Mouse (Mus musculus) liver, embryonic 11.5 days (tissue): ENCODE data around the gene Tenm2. TPM values are rescaled to one million over a fixed set of nuclear protein-coding genes. Genes with fewer than 3 reads are reported as not detected.

Experiments used
- ATAC-seq: fragments of 200-750 bp; cut with Nextera tagmentation; replicated peaks from 2 replicates; pipeline ENCODE4 v1.8.0; 2017; ENCODE audit warnings: moderate number of reproducible peaks, mild to moderate bottlenecking, moderate TSS enrichment, moderate library complexity; ENCODE audit not compliant: low FRiP score
- DNase-seq: peaks from one replicate; pipeline ENCODE4 v3.0.0-alpha.2; 2017; ENCODE audit warnings: low spot score
- H3K27ac ChIP-seq: fragments of 300-500 bp; sonication (generic); 2 replicates; pipeline ENCODE4 v1.5.1; 2014; ENCODE audit warnings: mild to moderate bottlenecking, low read depth, low read length, control low read depth
- H3K27me3 ChIP-seq: fragments of 300-500 bp; sonication (generic); replicated peaks from 2 replicates; pipeline ENCODE4 v1.6.1; 2014; ENCODE audit warnings: low read length, mixed read lengths; ENCODE audit not compliant: control insufficient read depth, insufficient read depth
- H3K36me3 ChIP-seq: fragments of 300-500 bp; sonication (generic); 2 replicates; pipeline ENCODE4 v1.6.1; 2014; ENCODE audit warnings: mild to moderate bottlenecking, low read length, moderate library complexity, mixed read lengths; ENCODE audit not compliant: control insufficient read depth, insufficient read depth
- H3K4me1 ChIP-seq: fragments of 300-500 bp; sonication (generic); replicated peaks from 2 replicates; pipeline ENCODE4 v1.6.1; 2014; ENCODE audit warnings: low read length, mixed read lengths; ENCODE audit not compliant: control insufficient read depth, insufficient read depth
- H3K4me2 ChIP-seq: fragments of 300-500 bp; sonication (generic); 2 replicates; pipeline ENCODE4 v1.6.1; 2014; ENCODE audit warnings: mild to moderate bottlenecking, control low read depth, moderate library complexity
- H3K4me3 ChIP-seq: fragments of 300-500 bp; sonication (generic); 2 replicates; pipeline ENCODE4 v1.5.1; 2014; ENCODE audit warnings: low read depth, low read length, control low read depth
- H3K9ac ChIP-seq: fragments of 300-500 bp; sonication (generic); 2 replicates; pipeline ENCODE4 v1.6.1; 2014; ENCODE audit warnings: low read depth, low read length, control low read depth
- H3K9me3 ChIP-seq: fragments of 300-500 bp; sonication (generic); 2 replicates; pipeline ENCODE4 v1.6.1; 2016; ENCODE audit warnings: low read length, inconsistent platforms, mixed read lengths; ENCODE audit not compliant: control insufficient read depth
- WGBS: fragments of 180-500 bp; shearing (Covaris S2); extraction: QIAGEN DNeasy Blood & Tissue Kit; methylation state at CpG from one replicate; pipeline ENCODE4 v1.1.7; 2014; 5-methylcytosine and 5-hydroxymethylcytosine counted together
- polyA plus RNA-seq: library from polyadenylated mRNA; unstranded; fragments of >200 nt; fragmentation: Nextera tagmentation; extraction: Ambion mirVana; gene quantifications from 2 replicates; pipeline ENCODE4 v1.2.1, GENCODE M21; 2014

Gene Tenm2
- polyA plus RNA-seq, 1 experiment from 2014 or later: 0.78 TPM

DNA sequence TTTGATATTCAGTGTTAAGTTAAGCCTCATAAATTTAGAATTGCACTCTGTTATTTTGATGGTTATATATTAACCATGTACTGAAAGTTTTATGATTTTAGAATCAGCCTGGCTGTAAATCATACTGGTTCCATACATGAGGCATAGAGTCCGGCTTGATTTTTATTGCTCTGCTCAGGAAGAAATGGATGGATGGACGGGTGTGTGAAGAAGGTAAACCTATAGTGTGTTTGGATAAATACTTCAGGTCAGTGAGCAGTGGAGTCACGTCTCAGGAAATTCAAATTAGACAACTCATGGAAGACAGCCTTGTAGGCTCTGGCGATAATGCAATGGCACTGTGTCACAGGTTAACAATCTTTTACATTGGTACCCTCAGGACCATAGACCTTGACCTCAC, 402.9 kb downstream of the Tenm2 start:
- DNase-seq (no peak), ATAC-seq (no peak)
- H3K4me2 ChIP-seq: no peak overlapping the region
- H3K9ac ChIP-seq: no peak overlapping the region
- no peaks in the 10 kb centered on the region for H3K27me3 ChIP-seq
- 76% methylated on average over 4 of the region's 4 CpGs for WGBS
- no peak overlapping the region for H3K4me3 ChIP-seq
- H3K9me3 ChIP-seq: no peaks in the 10 kb centered on the region
- H3K36me3 ChIP-seq: no peaks in the 10 kb centered on the region
- no peak overlapping the region for H3K27ac ChIP-seq
- H3K4me1 ChIP-seq: no peaks in the 10 kb centered on the region

DNA sequence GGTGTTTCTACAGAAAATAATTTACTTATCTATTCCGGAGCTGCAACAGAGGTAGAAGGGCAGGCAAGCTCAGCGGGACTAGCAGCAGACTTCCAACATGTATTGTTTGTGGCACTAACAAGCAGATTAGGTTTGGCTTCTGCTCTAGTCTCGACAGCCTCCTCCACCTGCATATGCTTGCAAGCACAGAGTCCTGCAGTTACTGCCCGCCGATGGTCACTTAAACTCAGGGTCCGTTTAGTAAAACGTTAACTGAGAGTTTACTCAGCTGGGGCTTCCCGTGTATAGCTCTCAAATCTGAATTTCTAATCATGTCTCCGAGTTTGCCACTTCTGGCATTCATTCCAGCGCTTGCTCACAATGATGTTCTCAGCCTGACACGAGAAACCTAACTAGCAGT, 404.3 kb downstream of the Tenm2 start:
- H3K4me1 ChIP-seq: no peaks in the 10 kb centered on the region
- no peak overlapping the region for H3K9ac ChIP-seq
- no peak overlapping the region for H3K27ac ChIP-seq
- H3K36me3 ChIP-seq: no peaks in the 10 kb centered on the region
- H3K4me2 ChIP-seq: no peak overlapping the region
- H3K27me3 ChIP-seq: no peaks in the 10 kb centered on the region
- H3K4me3 ChIP-seq: no peak overlapping the region
- 69% methylated on average over 11 of the region's 11 CpGs for WGBS
- DNase-seq: no peak
- H3K9me3 ChIP-seq: no peaks in the 10 kb centered on the region
- no peak for ATAC-seq

DNA sequence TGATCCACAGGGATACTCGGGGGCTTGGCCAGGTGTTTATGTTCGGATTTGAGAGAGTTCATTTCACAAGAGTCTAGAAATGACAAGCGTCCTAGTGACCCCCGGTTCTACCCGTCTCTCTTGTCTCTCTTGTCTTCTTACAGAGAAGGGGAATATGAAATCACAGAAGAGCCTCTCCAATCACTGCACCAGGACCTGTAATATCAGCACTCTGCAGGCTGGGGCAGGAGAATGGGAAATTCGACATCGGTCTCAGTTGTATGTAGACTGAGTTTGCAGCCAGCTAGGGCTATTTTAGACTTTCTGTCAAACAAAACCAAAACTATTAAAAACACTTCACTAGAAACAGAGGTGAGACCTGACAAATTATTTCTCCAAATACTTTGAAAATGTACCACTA, 411.1 kb downstream of the Tenm2 start:
- H3K4me2 ChIP-seq: no peak overlapping the region
- 43% methylated on average over 7 of the region's 7 CpGs for WGBS
- no peak for ATAC-seq

GRCm38 (mm10) chr11:36804615-36805014, 431.1 kb downstream of the Tenm2 start:
- 37% methylated on average over 1 of the region's 1 CpGs for WGBS
- DNase-seq: no peak
- H3K4me2 ChIP-seq: no peak overlapping the region

More for the DNA sequence above, 411.1 kb downstream of the Tenm2 start:
- DNase-seq: no peak
- no peaks in the 10 kb centered on the region for H3K9me3 ChIP-seq
- H3K36me3 ChIP-seq: no peaks in the 10 kb centered on the region
- H3K9ac ChIP-seq: no peak overlapping the region
- no peak overlapping the region for H3K4me3 ChIP-seq
- no peaks in the 10 kb centered on the region for H3K4me1 ChIP-seq
- H3K27ac ChIP-seq: no peak overlapping the region
- no peaks in the 10 kb centered on the region for H3K27me3 ChIP-seq

GRCm38 (mm10) chr11:36802208-36802631, 433.5 kb downstream of the Tenm2 start:
- Histone ChIP-seq H3K27ac (no peak overlapping the region), H3K9me3 (no peaks in the 10 kb centered on the region), H3K9ac (no peak overlapping the region), H3K36me3 (no peaks in the 10 kb centered on the region), H3K4me3 (no peak overlapping the region), H3K4me2 (no peak overlapping the region), H3K4me1 (no peaks in the 10 kb centered on the region), H3K27me3 (no peaks in the 10 kb centered on the region)
- ATAC-seq (no peak), DNase-seq (no peak)
- 56% methylated on average over 8 of the region's 8 CpGs for WGBS

More at GRCm38 (mm10) chr11:36804615-36805014, 431.1 kb downstream of the Tenm2 start:
- Histone ChIP-seq H3K4me3 (no peak overlapping the region), H3K27me3 (no peaks in the 10 kb centered on the region), H3K9ac (no peak overlapping the region), H3K27ac (no peak overlapping the region), H3K9me3 (no peaks in the 10 kb centered on the region), H3K4me1 (no peaks in the 10 kb centered on the region), H3K36me3 (no peaks in the 10 kb centered on the region)
- ATAC-seq: no peak

GRCm38 (mm10) chr11:36801683-36802082, 434.1 kb downstream of the Tenm2 start:
- Histone ChIP-seq H3K9ac (no peak overlapping the region), H3K4me3 (no peak overlapping the region), H3K27me3 (no peaks in the 10 kb centered on the region), H3K9me3 (no peaks in the 10 kb centered on the region), H3K27ac (no peak overlapping the region), H3K4me1 (no peaks in the 10 kb centered on the region), H3K4me2 (no peak overlapping the region), H3K36me3 (no peaks in the 10 kb centered on the region)
- ATAC-seq (no peak), DNase-seq (no peak)
- WGBS: 81% methylated on average over 4 of the region's 4 CpGs

- Histone ChIP-seq H3K27ac (no peak overlapping the region), H3K4me1 (no peaks in the 10 kb centered on the region), H3K36me3 (no peaks in the 10 kb centered on the region), H3K4me2 (no peak overlapping the region), H3K27me3 (no peaks in the 10 kb centered on the region), H3K9me3 (no peaks in the 10 kb centered on the region), H3K9ac (no peak overlapping the region), H3K4me3 (no peak overlapping the region)
- 70% methylated on average over 8 of the region's 8 CpGs for WGBS
- no peak for DNase-seq
- no peak for ATAC-seq
Observed at GRCm38 (mm10) chr11:36799409-36799808, 436.4 kb downstream of the Tenm2 start.

DNA sequence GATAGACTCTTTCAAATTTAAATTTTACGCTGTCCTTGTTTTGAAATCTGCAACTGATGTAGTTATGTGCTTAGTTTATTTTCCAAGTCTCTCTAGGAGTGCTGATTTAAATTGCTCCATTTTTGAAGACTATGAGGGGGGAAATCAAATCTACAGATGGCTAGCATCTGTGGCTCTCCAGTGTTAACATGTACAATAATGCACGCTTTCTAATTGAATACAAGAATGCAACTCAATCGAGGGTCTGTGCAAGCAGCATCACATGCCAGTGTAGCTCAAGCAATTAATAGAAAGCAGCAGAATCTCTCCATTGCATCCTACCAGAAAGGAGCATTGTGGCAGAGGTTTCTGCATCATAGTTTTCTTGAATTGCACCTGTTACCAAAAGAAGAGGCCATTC, 477.8 kb downstream of the Tenm2 start:
- H3K27me3 ChIP-seq: no peaks in the 10 kb centered on the region
- DNase-seq (no peak), ATAC-seq (no peak)
- H3K27ac ChIP-seq: no peak overlapping the region
- WGBS: 80% methylated on average over 3 of the region's 3 CpGs
- H3K4me1 ChIP-seq: no peaks in the 10 kb centered on the region
- H3K9ac ChIP-seq: no peak overlapping the region
- H3K4me2 ChIP-seq: no peak overlapping the region
- H3K4me3 ChIP-seq: no peak overlapping the region
- no peaks in the 10 kb centered on the region for H3K9me3 ChIP-seq
- no peaks in the 10 kb centered on the region for H3K36me3 ChIP-seq

DNA sequence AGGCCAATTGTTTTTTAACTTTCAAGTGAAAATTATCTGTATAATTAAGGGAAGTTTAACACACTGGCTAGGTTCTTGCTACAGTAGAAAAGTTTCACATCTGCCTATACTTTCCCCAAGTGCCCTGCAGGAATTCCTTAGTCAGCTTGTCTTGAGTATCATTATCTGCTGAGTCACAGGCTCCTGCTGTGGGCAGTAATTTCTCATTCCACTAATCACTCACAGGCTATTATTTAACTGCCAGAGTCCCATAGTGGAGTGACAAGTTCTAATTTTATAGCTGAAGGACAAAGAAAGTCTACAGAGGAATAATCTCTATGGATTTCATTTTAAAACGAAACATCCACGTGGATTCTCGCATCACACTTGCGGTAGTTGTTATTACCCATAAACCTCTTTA, 489.5 kb downstream of the Tenm2 start:
- Histone ChIP-seq H3K36me3 (no peaks in the 10 kb centered on the region), H3K4me1 (no peaks in the 10 kb centered on the region), H3K9me3 (no peaks in the 10 kb centered on the region), H3K4me2 (no peak overlapping the region), H3K27ac (no peak overlapping the region), H3K9ac (no peak overlapping the region), H3K4me3 (no peak overlapping the region), H3K27me3 (no peaks in the 10 kb centered on the region)
- WGBS: 81% methylated on average over 4 of the region's 4 CpGs
- ATAC-seq: no peak
- no peak for DNase-seq
